Mouse (Mus musculus): ENCODE data around the gene Scn10a. TPM values are rescaled to one million over a fixed set of nuclear protein-coding genes. Genes with fewer than 3 reads are reported as not detected.

Gene Scn10a
- under 1 TPM; 0.12 to 0.14 TPM for total RNA-seq (2021)

- DNase-seq: no peak
- intact Hi-C loops (cut with DNase I): no loop called here
Measured at GRCm38 (mm10) chr9:119719222-119719621, at the start of gene Scn10a. TSS of gene Scn10a (minus strand) at chr9:119719322.

DNA sequence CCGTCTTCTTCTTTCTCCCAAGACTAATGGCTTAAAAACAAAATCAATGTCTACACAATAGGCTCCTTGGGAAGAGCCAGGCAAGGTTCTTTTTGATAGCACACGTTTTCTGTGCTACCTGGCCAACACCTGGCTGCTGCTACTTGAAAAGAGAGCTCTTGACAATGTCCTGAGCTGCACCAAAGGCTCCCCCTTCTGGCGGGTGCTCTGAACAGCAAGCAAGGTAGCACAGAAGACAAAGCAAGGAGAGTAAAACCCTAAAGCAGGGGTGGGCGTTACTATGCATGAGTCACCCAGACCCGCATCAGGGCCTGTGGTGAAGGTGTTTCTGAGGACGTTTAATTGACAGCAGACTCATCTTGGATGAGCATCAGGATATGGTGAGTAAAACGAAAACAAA is 49.5 kb upstream of the Scn10a start:
- DNase-seq: peak; percentile 27
- intact Hi-C loops (cut with DNase I): no loop called here

GRCm38 (mm10) chr9:119760226-119760625 is 41.1 kb upstream of the Scn10a start:
- intact Hi-C loops (cut with DNase I): no loop called here
- no peak for DNase-seq

- intact Hi-C loops (cut with DNase I): no loop called here
- no peak for DNase-seq
Measured at GRCm38 (mm10) chr9:119759457-119759856, 40.3 kb upstream of the Scn10a start.

DNA sequence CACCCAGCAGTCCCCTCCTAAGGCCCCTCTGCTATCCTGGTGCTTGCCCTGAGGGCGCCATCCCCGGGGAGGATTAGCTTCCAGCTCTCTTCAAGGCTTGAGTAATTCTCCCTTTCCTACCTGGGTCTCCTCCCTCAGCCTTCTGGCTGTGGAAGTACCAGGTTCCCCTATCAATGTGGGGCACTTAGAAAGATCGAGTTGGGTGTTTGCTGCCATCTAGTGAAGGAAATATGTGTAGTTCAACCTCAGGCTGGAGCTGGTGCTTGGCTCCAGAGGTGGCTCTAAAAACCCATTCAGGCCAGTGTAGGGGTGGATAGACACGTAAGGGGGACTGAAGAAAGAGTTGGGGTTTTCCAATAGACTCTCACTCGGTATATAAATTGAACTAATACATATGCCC is 32.4 kb upstream of the Scn10a start:
- DNase-seq: peak; percentile 19
- intact Hi-C loops (cut with DNase I): loop anchor here (1.0 kb wide), 1 partner anchor 291 kb away; no protein-coding TSS in a partner anchor

DNA sequence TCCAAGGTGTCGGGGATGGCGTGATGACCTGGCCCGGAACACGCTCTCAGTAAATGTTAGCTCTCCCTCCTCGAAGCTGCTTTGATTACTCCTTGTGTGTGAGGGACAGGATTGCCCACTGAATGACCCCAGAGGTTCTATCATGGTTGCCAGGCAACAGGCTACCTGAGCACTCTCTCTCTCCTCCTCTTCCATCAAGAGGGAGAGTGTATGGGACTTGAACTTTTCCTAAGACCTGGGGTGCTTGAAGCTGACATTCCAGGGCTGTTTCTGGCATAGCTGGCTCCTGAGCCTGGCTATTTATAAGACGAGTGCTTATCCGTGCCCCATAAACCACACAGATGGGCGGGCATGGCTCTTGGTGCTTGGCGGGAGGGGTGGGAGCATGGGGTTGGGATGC is 30.0 kb upstream of the Scn10a start:
- intact Hi-C loops (cut with DNase I): no loop called here
- no peak for DNase-seq

DNA sequence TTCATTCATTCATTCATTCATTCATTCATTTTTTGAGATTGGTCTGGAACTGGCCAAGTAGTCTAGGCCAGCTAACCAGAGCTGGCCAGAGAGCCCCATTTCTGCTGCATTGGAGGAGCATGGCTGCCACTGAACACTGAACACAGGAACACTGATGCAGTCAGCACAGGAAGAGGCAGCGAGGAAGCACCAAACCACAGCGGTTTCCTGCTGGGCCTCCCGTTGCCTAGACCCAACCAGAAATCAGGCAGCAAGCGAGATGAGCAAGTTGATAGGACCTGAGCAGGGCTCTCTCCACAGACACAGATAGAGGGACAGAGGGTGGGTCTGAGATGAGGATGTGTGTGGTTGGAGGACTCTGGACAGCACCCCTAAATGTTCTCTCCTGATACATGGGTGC is 24.8 kb upstream of the Scn10a start:
- intact Hi-C loops (cut with DNase I): no loop called here
- no peak for DNase-seq

GRCm38 (mm10) chr9:119743312-119743711 is 24.2 kb upstream of the Scn10a start:
- intact Hi-C loops (cut with DNase I): no loop called here
- no peak for DNase-seq

DNA sequence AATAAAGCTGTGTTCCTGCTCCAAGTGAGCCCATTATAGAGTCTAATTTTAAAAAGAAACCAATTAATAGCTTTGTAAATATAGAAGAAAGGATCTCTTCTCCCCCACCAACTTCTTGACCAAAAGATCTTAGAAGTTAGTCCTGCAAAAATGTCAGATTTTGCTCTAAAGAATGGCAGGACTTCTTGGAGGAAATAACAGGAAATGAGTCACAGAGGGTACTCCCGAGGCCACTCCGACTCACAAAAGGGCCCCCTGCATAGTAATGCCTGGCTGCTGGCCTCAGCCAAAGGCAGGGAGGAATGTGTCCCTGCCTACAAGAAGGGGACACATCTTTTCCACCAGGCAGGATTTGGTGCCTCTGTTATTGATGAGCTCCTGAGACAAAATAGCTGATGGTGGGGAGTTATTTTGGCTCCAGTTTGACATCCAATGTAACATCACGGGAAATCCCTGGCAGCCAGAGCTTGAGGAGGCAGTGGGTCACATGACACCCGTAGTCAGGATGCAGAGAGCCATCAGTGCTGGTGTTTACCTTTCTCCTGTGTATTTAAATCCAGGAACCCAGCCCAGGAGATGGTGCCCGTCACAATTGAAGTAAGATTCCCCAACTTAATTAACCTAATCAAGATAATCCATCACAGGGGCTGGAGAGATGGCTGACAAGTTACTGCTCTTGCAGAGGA is 22.1 kb upstream of the Scn10a start:
- intact Hi-C loops (cut with DNase I): no loop called here
- DNase-seq: no peak

GRCm38 (mm10) chr9:119728412-119729097 is 9.4 kb upstream of the Scn10a start:
- DNase-seq: no peak
- intact Hi-C loops (cut with DNase I): no loop called here

DNA sequence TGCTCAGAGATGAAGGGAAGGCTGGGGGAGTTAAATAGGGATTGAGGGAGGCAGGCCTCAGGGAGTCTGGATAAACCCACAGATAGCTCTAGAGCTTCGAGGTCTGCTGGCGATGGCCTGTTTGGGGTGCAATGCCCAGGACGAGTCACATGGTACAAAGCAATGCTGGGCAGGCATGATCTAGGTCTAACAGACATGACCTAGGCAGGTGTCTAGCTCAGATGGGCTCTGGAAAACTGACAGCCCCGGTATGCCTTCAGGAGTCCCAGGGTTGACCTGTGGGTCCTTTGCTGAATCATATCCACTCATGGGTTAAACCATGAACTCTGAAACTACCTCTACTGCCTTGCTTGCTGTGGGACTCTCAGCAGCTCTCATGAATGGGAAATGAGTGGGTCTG is 7.9 kb upstream of the Scn10a start:
- intact Hi-C loops (cut with DNase I): no loop called here
- no peak for DNase-seq

DNA sequence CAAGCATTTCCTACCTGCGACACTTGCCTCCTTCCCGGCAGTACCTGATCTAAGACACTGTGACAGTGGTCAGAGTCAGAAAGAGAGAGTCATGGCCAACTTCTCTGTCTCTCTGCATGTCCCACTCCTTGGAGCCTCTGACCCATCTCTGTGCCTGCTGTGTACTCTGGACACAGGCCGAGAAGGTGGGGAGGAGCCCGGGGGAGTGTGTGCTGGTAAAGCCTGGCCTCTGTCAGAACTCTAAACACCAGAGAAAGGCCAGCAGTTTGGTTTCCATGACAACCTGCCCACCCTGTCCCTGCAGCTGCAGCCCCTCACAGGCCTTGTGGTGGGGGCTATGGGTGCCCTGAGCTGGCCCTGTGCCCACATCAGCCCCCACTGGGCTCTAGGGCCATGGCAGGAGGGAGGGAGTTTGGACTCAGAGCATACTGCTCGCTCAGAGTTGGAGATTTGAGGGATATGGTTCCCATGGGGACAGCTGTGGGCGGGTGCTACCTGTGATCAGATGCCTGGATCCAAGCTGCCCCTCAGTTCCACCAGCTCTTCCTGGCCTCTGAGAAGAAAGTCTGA is 6.3 kb upstream of the Scn10a start:
- intact Hi-C loops (cut with DNase I): no loop called here
- peak; percentile 11 for DNase-seq

GRCm38 (mm10) chr9:119706700-119707099 is 12.4 kb downstream of the Scn10a start:
- intact Hi-C loops (cut with DNase I): no loop called here
- peak; percentile 31 for DNase-seq

GRCm38 (mm10) chr9:119691505-119691904 is 27.6 kb downstream of the Scn10a start:
- intact Hi-C loops (cut with DNase I): no loop called here
- DNase-seq: no peak

DNA sequence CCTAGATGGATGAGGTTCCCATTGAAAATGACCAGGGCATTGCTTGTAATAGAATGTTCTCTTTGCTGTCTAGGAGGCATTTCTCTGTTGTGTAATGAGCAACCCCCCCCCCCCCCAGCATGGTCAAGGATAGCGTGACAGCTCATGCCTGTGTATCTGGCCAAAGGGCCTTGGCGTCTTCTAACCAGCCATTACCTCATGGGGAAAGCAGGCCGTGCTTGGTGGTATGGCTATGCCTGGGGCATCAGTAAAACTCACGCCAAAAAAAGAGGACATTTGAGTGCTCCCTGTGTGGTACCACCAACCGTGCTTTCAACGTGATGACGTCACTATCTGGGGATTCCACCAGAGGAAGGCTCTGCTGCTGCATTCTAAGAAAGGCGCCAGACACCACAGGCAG is 28.1 kb downstream of the Scn10a start:
- intact Hi-C loops (cut with DNase I): no loop called here

GRCm38 (mm10) chr9:119687893-119688292 is 31.2 kb downstream of the Scn10a start:
- intact Hi-C loops (cut with DNase I): no loop called here
- DNase-seq: no peak

More for the DNA sequence above, 28.1 kb downstream of the Scn10a start:
- no peak for DNase-seq

- DNase-seq: no peak
- intact Hi-C loops (cut with DNase I): no loop called here
Measured at GRCm38 (mm10) chr9:119686187-119686586, 32.9 kb downstream of the Scn10a start.

GRCm38 (mm10) chr9:119680896-119681295 is 38.2 kb downstream of the Scn10a start:
- no peak for DNase-seq
- intact Hi-C loops (cut with DNase I): no loop called here

GRCm38 (mm10) chr9:119664109-119664508 is 55.0 kb downstream of the Scn10a start:
- intact Hi-C loops (cut with DNase I): no loop called here

DNA sequence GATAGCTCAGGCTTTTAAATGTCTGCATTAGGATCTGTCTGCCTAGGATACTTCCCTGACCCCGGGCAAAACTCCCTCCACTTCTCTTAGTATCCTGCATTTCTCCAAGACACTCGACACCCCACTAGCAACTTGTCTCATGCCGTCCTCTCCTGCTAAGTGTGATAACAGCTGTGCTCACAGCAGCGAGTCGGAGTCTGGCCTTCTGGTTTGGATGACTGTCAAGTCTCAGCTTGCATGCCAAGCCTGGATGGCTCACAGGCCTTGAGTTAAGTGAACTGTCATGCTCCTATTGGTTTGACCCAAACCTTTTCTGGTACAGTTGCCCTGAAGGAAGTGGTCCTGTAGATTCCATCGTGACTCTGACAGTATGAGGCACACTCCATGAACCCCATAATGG is 63.0 kb downstream of the Scn10a start:
- intact Hi-C loops (cut with DNase I): no loop called here
- peak; percentile 83 for DNase-seq

More at GRCm38 (mm10) chr9:119664109-119664508, 55.0 kb downstream of the Scn10a start:
- no peak for DNase-seq

DNA sequence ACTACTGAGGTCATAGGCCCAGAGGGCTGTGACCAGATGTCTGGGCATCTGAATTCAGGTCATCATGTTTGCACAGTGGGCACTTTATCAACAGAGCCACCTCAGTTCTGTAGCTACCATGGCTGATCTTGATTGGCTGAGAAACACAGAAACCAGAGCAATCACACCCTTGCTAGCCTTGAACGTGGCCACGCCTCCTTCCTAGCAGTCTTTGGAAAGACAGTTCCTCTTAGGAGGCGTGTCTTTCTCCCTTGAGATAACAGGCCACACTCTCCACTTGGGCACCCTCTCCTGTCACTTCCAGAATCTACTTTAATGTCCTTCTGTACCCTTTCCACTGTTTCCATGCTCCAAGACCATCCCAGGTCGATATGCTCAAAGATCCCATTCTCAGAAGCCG is 65.4 kb downstream of the Scn10a start:
- intact Hi-C loops (cut with DNase I): no loop called here
- DNase-seq: no peak

DNA sequence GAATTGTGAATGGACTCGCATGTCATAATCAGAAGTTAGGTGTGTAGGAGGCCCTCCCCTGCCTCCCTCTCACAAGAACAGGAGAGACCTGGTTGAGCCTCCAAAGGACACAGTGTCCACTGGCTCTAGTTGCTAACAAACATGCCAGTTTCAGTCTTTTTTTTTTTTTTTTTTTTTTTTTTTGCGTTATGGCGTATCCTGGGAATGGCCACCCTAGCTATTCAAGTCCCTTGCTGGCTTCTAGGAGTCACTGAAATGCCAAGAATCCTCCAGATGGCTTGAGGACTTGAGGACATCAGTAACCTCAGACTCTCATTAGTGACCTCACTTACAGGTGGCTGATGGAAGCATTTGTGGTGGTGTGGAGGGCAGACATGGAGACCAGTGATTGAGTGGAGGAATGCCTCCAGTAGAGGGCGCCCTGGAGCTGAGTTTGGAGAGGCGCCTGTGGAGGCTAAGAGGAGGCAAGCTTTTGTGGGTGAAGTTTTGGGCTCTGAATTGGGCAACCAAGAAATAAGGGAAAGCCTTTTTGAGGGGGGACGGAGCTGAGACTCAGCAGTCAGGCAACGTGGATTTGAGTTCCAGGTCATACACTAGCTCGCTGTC is 72.1 kb downstream of the Scn10a start:
- intact Hi-C loops (cut with DNase I): no loop called here
- peak; percentile 75 for DNase-seq
